Mouse (Mus musculus): ENCODE results near the gene Slc24a1.

The Slc24a1 gene

DNA sequence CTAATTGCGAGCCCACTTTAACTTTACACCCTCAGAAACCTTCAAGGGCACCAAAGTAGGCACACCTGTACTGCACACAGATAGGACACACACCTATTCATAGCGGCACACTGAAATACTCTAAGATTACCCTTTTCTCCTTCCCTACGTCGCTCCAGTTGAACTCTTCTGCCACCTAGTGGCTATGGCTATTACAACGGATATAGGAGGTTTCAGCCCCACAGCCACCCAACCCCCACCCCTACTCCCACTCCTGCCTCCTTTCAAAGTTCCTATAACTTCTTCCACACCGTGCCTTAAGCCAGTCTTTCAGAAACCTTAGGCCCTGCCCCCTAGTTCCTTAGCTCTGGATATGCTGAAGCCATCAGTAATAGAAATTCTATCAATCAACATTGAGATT, 14.9 kb downstream of the Slc24a1 start:
- DNase-seq, result peak; percentile 61

DNA sequence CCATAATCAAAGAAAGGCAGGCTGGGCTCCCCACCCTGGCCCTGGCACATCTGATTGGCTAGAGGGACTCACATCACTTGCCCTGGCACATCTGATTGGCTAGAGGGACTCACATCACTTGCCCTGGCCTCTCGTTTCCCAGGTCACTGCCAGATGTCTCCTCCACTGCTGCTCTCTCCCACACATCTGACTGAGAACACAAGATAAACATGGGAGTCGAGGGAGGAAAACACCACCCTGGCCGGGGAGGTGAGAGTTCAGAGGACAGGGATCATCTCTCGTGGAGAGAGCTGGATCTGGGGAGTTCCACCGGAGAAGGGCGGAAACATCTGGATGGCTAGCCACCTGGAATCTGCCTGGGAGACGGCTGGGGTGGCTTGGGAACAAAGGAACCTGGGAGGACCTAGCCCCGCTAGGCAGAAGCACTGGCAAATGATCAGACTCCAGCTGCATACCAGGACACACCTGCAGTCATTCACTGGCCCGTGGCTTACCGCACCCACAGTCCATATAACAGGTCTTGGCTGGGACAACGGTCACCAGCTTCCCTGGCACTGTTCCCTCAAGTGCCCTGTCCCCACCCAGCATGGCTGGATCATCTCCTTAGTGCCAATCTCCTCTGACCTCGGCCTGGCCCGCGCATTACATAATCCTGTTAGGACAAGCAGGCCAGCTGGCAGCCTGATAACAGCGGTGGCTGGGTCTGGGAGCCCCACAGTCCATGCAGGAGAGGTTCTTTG, 17.2 kb downstream of the Slc24a1 start:
- peak; percentile 55 for DNase-seq

DNA sequence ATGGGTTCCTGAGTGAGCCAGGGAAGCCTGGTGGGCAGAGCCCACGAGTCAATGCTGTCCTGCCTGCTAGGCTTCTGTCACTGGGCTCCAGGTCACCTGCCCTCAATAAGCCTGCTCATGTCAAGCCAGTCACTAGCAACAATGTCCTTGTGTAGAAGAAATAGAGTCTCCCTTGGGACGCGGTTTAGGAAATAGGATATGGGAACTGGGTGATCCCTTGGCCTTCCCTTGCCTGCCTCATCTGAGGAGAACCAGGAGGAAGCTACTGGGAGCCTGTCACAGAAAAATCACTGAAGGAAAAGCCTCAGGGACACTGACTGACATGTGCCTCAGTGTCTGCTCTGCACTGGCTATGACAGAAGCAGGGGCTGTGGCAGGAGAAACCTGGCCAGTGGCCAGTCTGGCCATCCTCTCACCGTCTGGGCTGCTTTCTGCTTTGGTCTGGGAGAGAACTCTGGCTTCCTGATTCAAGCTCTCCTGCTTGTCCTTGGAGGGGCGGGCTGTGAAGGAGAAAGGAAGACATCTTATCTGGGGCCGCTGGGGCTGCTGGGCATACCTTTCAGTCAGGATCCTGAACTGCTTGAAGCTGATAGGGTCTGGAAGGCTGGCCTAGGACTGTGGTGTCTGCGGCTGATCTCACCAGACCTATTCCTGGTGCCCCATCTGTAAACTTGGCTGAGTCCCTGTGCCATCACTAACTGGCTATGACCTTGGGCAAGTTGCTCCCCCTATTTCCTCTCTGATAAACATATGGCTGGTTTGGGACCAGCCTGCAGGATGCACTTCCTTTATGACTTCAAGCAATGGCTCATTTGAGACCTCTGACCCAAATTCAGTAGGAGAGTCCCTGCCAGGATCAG, 19.4 kb downstream of the Slc24a1 start:
- no peak for DNase-seq

DNA sequence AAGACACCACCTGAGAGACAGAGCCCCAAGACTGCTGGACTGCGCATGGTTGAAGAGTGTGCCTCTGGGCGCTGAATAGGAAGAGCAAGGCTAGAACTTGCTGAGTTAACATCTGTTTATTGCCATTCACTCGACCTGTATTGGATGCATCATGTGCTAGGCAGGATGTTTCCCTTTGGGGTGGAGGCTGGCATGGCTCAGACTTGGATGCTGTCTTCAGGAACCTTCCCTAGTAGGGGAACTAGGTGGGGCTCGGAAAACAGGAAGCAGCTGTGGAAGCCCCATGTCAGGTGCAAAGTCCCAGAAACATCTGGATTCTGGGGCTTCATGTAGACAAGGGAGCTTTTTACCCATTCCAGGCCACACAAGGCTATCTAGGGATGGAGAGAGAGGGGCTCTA, 21.2 kb downstream of the Slc24a1 start:
- DNase-seq, result no peak

DNA sequence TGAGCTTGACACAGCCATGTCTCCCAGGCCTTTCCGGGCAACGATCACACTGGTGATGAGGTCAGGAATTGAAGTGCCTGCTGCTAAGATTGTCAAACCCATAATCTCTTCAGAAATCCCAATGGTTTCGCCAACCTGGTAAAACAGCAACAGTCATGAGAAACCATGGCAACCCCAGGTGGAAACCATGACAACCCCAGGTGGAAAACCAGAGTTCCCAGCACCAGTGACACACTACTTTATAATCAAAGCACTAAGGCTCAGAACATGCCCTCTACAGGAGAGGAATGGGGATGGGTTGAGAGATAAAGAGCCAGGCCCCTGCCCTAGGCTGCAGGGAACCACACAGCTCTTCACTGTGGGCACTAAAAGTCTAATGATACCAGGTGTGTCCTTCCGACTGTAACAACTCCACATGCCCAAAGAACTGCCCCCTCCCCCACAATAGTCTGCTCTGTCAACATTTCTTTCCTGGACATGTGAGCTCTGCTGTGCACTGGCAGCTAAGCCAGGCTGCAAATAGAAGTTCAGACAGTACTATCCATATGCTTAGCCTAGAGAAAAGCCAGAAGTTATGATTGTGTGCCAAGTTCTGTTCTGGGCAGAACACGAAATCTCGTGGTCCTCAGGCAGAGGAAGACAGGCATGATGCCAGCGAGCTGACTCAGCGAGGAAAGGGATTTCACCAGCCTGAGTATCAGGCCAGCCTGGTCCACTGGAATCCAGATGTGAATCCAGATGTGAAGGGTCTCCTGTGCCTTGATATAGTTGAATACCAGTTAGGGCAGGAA, 25.0 kb downstream of the Slc24a1 start:
- DNase-seq, result peak; percentile 78

DNA sequence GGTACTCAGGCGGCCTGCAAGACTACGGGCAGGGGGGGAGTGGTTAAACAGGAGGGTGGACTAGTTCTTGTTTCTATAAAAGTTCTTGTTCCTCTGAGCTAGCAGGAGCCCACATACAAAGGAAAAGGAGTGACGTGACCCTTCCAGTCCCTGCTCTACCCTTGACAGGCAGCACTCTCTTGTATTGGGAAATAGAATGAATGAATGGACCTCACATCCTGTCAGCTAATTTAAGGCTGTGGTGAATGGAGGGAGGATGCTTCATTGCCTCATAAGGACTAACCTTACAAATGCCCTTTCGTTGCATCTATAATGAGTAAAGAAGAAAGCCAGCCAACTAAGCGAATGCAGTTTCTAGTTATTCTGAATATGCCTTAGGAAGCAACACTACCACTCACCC, 25.6 kb downstream of the Slc24a1 start:
- DNase-seq, result no peak

DNA sequence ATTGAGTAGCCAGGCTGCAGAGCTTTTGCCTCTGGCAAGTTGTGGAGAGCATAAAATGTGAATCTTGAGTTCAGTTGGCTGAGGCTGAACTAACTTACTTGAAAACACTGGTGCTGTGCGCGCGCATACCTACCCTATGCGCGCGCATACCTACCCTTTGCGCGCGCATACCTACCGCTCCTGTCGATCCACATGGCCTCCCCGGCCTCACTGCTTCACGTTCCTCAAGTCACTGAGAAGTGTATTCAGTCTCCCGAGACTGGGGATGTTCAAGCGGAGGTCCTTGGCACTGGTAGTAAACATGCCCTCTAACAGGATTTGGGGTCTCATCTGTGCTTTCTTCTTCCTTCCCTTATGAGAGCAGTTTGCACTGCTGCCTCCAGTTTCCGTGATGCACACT, 32.8 kb downstream of the Slc24a1 start:
- DNase-seq, result no peak

DNA sequence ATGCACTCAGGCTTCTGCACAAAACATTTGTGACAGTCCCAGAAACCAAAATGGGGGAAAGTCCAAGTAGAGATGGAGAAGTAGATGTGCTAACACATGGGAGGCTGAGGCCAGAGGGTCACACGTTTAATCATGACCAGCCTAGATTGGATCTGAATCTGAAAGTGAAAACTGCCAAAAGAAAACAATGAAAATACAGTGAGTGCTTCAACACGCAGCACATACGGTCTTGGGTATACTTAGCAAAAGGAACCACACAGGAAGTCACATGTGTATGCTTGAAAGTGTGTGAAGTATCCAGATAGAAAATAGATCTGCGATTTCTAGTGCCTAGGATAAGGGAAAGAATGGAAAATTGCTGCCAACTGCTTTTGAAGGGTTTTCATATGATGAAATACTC, 36.8 kb downstream of the Slc24a1 start:
- no peak for DNase-seq

DNA sequence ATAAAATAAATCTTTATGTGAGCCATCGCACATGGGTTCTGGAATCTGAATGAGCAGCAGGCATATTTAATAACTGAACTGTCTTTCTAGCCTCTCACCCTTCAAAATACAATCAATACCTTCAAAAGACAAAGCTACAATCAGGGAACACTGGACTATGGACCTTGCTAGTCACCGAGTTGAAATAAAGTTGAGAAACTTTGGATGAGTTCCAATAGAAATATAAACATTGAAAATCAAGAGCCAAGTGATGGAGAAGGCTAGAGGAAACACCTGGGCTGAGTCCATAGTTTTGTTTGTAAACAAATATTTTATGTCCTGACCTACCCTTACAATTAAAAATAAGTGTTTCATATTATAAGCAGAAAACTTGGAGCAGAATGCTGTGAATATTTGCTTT, 37.4 kb downstream of the Slc24a1 start:
- DNase-seq, result no peak

DNA sequence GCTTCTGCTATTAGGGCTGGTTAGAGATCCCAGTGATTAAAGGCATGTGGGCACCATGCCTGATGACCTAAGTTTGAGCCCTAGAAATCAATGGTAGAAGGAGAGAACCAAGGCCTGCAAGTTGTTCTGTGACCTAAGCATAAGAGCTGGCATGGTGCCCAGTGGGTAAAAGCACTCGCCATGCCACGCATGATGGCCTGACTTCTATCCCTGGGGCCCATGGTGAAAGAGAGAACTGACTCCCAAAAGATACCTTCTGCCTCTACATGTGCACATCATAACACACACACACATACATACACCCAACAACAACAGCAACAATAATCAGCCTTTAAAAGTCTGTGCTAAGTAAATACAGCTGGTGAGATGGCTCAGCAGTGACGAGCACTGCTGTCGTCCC, 38.0 kb downstream of the Slc24a1 start:
- no peak for DNase-seq

DNA sequence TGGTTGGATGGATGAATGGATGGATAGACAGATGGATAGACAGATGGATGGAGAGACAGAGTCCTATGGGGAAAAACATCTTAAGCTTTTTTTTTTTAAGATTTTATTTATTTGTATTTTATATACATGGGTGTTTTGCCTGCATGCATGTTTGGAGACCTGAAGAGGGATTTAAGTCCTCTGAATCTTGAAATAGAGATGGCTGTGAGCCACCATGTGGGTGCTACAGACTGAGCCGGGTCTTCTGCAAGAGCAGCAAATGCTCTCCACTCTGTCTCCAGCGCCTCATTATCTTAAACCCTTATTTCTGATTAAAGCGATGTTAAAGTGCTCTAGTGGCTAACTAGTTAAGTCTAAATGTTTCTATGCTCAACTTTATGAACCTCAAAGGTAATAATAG, 44.0 kb downstream of the Slc24a1 start:
- no peak for DNase-seq

DNA sequence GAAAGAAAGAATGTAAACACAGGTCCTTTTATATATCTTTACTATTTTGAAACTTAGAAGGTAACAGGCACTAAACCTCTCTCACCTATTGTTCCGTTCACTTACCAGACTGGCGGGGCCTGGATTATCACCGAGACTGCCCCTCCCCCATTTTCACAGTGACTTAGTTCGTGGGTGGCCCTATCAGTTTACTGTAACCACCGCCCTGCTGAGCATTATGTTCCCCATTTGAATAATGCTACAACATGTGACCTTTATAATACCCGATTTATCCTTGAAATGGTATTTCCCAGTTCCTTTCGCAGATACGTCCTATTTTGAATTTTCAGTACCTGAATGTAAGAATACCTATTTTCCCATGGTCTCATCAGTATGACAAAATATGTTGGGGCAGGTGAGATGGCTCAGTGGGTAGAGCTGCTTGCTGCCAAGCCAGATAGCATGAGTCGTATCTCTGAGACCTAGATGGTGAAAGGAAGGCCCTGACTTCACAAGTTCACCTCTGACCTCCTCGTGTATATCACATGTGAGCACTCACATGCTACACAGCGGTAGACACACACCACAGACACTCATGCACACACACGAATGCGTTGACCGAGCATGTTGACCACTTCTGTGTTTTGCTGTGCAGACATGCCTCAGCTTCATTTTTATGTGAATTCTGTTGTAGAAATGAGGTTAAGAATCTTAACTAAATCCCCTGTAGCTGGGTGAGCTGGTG, 46.3 kb downstream of the Slc24a1 start:
- DNase-seq, result no peak

DNA sequence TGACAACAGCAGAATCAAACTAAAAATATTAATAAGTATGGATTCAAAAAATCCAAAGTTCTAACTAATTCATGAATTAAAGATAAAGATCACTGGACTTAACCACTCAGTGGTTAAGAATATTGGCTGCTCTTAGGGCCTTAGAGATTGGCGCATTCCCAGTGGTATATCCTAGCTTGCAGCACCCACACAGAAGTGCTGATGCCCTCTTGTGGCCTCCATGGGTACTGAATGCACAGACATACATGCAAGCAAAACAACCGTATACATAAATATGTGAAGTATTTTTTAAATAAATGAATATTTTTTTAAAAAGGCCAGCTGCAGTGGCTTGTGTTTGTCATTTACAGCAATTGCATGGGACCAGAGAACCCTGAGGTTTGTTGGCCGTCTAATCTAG, 48.0 kb downstream of the Slc24a1 start:
- peak; percentile 87 for DNase-seq

DNA sequence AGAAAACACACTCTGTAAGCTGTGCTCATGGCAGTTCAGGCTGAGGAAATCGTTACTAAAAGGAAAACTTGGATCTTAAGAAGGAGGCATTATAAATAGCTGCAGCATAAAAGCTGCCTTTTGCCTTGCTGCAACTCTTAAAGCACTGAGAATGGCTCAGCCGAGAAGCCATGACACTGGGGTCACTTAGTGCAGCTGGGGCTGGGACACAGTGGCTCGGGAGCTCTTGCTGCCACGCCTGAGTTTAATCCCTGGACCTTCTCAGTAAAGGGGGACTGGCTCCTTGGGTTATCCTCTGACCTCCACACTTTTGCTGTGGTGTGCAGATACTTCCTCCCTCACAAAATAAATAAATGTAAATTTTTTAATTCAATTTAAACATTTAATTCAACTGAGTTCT, 48.5 kb downstream of the Slc24a1 start:
- no peak for DNase-seq

DNA sequence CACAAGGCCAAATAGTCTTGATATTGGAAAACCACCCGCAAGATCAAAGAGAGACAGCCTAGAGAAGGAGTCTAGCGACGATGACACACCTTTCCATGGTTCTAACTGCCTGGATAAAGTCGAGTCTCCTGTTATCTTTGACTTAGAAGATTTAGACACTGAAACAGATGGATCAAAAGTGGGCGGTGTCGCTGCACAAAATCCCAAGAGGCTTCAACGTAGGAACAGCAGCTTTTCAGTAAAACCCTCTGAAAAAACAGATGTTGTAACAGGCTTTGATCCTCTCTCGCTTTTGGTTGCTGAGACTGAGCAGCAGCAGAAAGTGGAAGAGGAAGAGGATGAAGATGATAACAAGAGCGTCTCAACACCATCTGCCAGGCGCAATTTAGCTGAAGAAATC, 54.8 kb downstream of the Slc24a1 start:
- DNase-seq, result no peak

DNA sequence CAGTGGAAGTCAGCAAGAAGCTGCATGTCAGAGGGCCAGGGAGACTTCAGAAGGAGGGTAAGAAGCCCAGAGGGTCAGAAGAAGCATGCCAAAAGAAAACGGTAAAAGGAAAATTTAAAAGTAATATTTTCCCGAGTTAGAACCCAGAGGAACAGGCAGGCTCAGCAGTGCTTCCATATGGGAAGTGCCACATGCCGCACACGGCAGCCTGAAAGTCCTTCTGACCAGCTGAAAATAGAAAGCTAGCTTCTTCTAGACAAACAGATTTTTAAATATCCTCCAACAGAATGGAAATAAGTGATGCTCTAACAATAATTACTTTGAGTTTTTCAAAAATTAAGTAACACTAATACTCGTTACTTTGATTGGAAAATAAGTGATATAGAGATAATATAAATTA, 65.4 kb downstream of the Slc24a1 start:
- DNase-seq, result no peak
